Mouse (Mus musculus): ENCODE data around the gene F8a.
A peak's percentile ranks its signal among the peaks of the same experiment; 100 is the strongest.
"Not testable (repeated sequence)": the region's sequence is repeated elsewhere in the genome, so short reads cannot be mapped to it uniquely, and the experiment has no call there.

Gene F8a

DNA sequence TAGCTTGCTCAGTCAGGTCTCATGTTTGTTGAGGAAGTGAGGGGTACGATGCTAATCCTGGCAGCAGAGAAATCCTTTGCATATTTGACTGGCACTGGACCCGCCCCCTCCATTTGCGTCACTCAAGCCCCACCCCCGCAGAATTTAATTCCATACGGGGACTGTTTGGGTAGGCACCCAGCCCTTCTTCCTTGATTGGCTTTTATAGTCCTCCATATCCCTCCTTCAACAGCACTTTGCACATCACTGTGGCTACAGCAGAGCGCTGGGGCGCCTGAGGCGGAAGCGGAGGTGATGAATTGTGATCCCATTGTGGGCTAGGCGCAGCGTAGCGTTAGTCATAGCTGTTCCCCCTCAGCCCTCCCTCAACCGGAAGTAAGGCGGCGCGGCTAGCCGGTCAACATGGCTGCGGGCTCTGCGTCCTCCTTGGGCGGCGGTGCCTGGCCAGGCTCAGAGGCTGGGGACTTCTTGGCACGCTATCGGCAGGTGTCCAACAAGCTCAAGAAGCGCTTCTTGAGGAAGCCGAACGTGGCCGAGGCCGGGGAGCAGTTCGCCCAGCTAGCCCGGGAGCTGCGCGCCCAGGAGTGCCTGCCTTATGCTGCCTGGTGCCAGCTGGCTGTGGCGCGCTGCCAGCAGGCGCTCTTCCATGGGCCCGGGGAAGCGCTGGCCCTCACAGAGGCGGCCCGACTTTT lies at the start of gene F8a:
TSS of gene F8a (plus strand) at position 378 of the 692 bp plus-strand sequence.
- peak; percentile 70 for DNase-seq

DNA sequence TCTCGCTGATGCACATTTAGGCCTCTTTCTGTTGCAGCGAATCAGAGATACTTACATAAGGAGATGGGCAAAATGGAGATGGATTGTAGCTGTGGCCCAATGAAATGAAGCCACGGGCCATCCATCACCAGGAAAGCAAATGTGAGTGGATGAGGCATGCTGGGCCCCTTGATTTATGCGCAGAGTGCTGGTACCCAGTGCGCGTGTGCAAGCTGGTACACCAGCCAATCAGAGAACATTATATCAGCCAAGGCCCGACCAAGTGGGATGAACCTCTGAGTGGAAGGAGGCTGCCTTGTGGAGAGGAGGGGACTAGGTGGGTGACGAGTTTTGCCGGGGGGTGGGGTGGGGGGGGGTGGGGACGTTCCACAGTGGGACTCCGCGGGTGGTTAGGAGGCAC lies 36.2 kb upstream of the F8a start, which contains the start of gene Xlr3b:
TSS of gene Xlr3b (plus strand) at position 274 of the 400 bp plus-strand sequence.
- DNase-seq: peak; percentile 4

DNA sequence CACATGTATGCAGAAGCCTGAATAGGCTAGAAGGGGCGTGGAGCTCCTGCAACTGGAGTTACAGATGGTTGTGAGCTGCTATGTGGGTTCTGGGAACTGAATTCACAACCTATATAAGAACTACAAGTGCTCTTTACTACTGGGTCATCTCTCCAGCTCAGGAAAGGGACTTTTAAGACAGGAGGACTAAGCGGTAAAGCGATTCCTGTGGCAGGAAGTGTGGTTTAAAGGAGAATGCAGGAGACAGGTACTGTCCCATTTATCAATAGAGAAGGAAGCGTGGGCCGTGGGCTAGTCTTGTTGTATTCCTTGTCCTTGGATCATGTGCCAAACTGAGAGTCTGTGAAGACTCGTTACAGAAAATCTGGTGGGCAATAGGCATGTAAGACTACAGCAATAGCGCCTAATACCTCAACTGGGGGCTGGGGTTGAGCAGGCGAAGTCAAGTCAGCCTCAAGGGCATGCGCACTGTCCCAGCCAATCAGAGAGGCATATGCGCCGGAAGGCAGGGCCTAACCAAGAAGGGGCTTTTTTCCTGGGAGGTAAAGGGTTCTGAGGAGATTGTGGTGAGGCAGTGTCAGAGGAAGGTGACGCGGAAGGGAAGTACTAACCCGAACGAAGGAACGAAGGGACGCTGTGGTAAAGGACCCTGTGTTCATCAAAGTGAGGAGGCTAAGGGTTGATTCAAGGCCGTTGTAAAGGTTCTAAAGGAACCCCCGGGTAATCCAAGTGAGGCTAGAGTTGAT lies 14.1 kb upstream of the F8a start, which contains the start of gene Xlr4b:
TSS of gene Xlr4b (plus strand) at position 515 of the 746 bp plus-strand sequence.
- not testable (repeated sequence) for DNase-seq

DNA sequence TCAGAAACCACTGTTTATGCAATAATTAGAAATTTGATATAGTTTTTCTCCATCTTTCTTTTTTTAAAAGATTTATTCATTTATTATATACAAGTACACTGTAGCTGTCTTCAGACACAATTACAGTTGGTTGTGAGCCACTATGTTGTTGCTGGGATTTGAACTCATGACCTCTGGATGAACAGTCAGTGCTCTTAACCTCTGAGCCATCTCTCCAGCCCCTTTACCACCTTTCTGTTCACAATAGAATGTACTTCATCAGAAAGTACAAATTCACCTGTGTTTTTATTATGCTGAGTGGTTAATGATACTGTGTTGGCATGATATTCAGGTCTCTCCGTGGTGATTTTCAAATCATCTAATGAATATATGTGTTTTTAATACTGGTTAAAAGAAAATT lies 2.7 kb upstream of the F8a start:
- no peak for DNase-seq

DNA sequence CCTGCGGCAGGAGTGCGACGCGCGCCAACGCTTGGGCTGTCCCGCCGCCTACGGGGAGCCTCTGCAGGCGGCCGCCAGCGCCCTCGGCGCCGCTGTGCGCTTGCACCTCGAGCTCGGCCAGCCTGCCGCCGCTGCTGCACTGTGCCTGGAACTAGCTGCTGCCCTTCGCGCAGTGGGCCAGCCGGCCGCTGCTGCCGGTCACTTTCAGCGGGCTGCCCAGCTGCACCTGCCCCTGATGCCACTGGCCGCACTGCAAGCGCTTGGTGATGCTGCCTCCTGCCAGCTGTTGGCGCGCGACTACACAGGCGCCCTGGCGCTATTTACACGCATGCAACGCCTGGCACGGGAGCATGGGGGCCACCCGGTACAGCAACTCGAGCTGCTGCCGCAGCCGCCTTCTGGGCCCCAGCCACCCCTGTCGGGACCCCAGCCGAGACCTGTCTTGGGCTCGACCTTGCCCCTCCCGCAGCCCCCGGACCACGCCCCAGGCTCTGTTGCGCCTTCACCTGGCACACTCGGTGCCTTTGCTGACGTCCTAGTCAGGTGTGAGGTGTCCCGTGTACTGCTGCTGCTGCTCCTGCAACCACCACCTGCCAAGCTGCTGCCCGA lies 619 bp downstream of the F8a start:
- DNase-seq: peak; percentile 52

DNA sequence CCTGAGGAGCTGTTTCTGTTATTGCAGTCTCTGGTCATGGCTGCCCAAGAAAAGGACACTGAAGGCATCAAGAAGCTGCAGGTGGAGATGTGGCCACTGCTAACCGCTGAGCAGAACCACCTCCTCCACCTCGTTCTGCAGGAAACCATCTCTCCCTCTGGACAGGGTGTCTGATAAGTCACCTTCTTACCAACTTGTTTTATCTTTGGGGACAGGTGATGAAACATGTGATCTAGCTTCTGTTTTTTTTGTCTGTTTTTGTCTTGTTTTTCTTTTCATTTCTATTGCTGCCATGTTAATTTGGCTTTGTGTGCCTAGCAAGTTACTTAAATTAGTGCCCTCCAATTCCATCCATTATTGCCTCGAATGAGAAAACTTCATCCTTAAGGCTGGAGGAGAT lies 1.2 kb downstream of the F8a start:
- no peak for DNase-seq

DNA sequence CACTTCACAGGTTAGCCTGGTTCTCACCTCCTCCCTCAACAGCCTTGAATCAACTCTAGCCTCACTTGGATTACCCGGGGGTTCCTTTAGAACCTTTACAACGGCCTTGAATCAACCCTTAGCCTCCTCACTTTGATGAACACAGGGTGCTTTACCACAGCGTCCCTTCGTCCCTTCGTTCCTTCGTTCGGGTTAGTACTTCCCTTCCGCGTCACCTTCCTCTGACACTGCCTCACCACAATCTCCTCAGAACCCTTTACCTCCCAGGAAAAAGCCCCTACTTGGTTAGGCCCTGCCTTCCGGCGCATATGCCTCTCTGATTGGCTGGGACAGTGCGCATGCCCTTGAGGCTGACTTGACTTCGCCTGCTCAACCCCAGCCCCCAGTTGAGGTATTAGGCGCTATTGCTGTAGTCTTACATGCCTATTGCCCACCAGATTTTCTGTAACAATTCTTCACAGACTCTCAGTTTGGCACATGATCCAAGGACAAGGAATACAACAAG lies 14.8 kb downstream of the F8a start, which contains the start of gene Xlr4c:
TSS of gene Xlr4c (minus strand) at position 310 of the 505 bp plus-strand sequence.
- DNase-seq: not testable (repeated sequence)

DNA sequence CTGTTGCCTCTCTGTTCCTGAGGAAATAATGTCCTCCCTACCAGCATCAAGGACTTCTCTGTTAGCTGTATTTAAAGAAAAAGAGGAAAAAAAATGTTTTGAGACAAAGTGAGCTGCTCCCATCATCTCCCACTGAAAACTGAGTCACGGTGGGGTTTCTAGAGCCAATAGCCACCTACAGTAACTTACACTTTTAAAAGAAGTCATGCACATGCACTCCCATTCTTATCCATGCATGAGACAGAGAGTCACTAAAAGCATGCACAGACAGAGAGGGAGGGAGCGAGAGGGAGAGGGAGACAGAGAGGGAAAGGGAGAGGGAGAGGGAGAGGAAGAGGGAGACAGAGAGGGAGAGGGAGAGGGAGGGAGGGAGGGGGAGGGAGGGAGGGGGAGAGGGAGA lies 34.3 kb downstream of the F8a start:
- DNase-seq: not testable (repeated sequence)

DNA sequence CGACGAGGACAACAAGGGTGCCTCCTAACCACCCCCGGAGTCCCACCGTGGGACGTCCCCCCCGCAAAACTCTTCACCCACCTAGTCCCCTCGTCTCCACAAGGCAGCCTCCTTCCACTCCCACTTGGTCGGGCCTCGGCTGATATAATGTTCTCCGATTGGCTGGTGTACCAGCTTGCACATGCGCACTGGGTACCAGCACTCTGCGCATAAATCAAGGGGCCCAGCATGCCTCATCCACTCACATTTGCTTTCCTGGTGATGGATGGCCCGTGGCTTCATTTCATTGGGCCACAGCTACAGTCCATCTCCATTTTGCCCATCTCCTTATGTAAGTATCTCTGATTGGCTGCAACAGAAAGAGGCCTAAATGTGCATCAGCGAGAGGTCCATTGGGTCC lies 37.2 kb downstream of the F8a start, which contains the start of gene Xlr3c:
TSS of gene Xlr3c (minus strand) at position 121 of the 400 bp plus-strand sequence.
- DNase-seq: not testable (repeated sequence)
